Mouse (Mus musculus) erythroblast, embryonic 14.5 days (primary cell): ENCODE data around the gene Hsp90aa1.

Source experiments
- GATA1 ChIP-seq: IDR thresholded peaks from 2 replicates; pipeline ENCODE4 v1.6.1; 2012; ENCODE audit warnings: low read length, inconsistent platforms, mixed read lengths
- TAL1 ChIP-seq: IDR thresholded peaks from 3 replicates; pipeline ENCODE4 v1.6.1; 2012; ENCODE audit warnings: low read length, inconsistent platforms, mixed read lengths

- TF ChIP-seq GATA1 (no peak), TAL1 (no peak)
Observed at GRCm38 (mm10) chr12:110736641-110737040, 34.1 kb upstream of the Hsp90aa1 start.
